Mouse (Mus musculus) limb, embryonic 12.5 days (tissue): Measurements from ENCODE around the gene Gdpd1. TPM values are rescaled to one million over a fixed set of nuclear protein-coding genes. Genes with fewer than 3 reads are reported as not detected.
A peak's percentile ranks its signal among the peaks of the same experiment; 100 is the strongest.

Experiments used
- ATAC-seq: fragments of 200-750 bp; cut with Nextera tagmentation; 2 replicates; pipeline ENCODE4 v1.8.0; 2017; ENCODE audit warnings: low read depth, moderate TSS enrichment; ENCODE audit not compliant: insufficient number of reproducible peaks, insufficient read depth, low FRiP score, low TSS enrichment
- H3K27ac ChIP-seq: fragments of 300-500 bp; sonication (generic); 2 replicates; pipeline ENCODE4 v1.5.1; 2016; ENCODE audit warnings: mild to moderate bottlenecking, moderate library complexity
- H3K27me3 ChIP-seq: fragments of 300-500 bp; sonication (generic); 2 replicates; pipeline ENCODE4 v1.6.1; 2016; ENCODE audit warnings: mild to moderate bottlenecking, moderate library complexity
- H3K36me3 ChIP-seq: fragments of 300-500 bp; sonication (generic); 2 replicates; pipeline ENCODE4 v1.6.1; 2016; ENCODE audit warnings: mild to moderate bottlenecking, moderate library complexity
- H3K4me1 ChIP-seq: fragments of 300-500 bp; sonication (generic); replicated peaks from 2 replicates; pipeline ENCODE4 v1.6.1; 2016
- H3K4me2 ChIP-seq: fragments of 300-500 bp; sonication (generic); 2 replicates; pipeline ENCODE4 v1.6.1; 2016; ENCODE audit warnings: mild to moderate bottlenecking, moderate library complexity
- H3K4me3 ChIP-seq: fragments of 300-500 bp; sonication (generic); replicated peaks from 2 replicates; pipeline ENCODE4 v1.5.1; 2016; ENCODE audit warnings: mild to moderate bottlenecking
- H3K9ac ChIP-seq: fragments of 300-500 bp; sonication (generic); replicated peaks from 2 replicates; pipeline ENCODE4 v1.6.1; 2016; ENCODE audit warnings: mild to moderate bottlenecking, moderate library complexity
- H3K9me3 ChIP-seq: fragments of 300-500 bp; sonication (generic); 2 replicates; pipeline ENCODE4 v1.6.1; 2016; ENCODE audit warnings: mild to moderate bottlenecking, moderate library complexity
- WGBS: fragments of 180-500 bp; shearing (Covaris S2); methylation state at CpG from one replicate; pipeline ENCODE4 v1.1.7; 2016; 5-methylcytosine and 5-hydroxymethylcytosine counted together
- polyA plus RNA-seq: library from polyadenylated mRNA; unstranded; fragments of >200 nt; fragmentation: Nextera tagmentation; extraction: Ambion mirVana; gene quantifications from 2 replicates; pipeline ENCODE4 v1.2.1, GENCODE M21; 2016

Gene Gdpd1
- polyA plus RNA-seq = 28.4 and 30.6 TPM in 2 replicates

DNA sequence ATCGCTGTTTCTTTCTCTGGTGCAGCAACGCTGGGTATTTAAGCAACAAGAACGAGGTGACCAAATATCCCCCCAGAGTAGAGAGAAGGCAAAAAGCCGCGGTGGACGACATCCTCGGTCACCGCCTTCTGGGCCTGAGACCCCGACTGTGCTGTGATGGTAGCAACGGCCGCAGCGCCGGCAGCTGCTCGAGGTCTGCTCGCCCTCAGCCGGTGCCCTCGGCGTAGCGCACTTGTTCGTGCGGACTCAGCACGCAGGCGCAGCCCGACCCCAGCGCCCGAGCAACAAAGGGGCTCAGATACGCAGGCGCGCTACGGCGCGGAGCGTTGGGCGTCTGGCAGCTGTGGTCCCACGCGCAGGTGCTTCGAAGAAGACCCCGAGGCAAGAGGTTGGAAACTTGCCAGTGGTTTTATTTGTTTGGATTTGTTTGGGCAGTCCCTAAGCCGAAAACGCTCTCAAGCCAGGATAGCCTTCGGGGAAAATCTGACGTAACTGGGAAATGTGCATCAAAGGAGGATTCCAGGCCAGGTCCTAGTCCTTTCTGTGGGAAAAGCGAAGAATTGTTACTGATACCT, at the start of gene Gdpd1:
Gdpd1 (minus strand) TSS at position 197 of the 575 bp plus-strand sequence.
- Histone ChIP-seq H3K27me3 (no peaks in the 10 kb centered on the region), H3K9ac (peak within 1 kb of the TSS; percentile 82), H3K4me2 (peak within 1 kb of the TSS; percentile 94), H3K9me3 (no peaks in the 10 kb centered on the region), H3K4me1 (peaks cover 3% of the 10 kb centered on the region; the same call in 1 of the 2 replicates), H3K36me3 (peaks cover 26% of the 10 kb centered on the region), H3K4me3 (peak within 1 kb of the TSS; percentile 62), H3K27ac (peak within 1 kb of the TSS; percentile 67)
- peak; percentile 91 for ATAC-seq
- WGBS = 1% methylated on average over 43 of the region's 43 CpGs

- Histone ChIP-seq H3K9me3 (no peaks in the 10 kb centered on the region), H3K36me3 (peaks cover 71% of the 10 kb centered on the region), H3K27me3 (no peaks in the 10 kb centered on the region), H3K4me2 (no peak overlapping the region), H3K4me1 (peaks cover 8% of the 10 kb centered on the region), H3K4me3 (no peak overlapping the region), H3K27ac (no peak overlapping the region), H3K9ac (no peak overlapping the region)
- WGBS = 87% methylated on average over 8 of the region's 8 CpGs
- no peak for ATAC-seq
Observed at GRCm38 (mm10) chr11:87121864-87122263, 48.0 kb upstream of the Gdpd1 start.

DNA sequence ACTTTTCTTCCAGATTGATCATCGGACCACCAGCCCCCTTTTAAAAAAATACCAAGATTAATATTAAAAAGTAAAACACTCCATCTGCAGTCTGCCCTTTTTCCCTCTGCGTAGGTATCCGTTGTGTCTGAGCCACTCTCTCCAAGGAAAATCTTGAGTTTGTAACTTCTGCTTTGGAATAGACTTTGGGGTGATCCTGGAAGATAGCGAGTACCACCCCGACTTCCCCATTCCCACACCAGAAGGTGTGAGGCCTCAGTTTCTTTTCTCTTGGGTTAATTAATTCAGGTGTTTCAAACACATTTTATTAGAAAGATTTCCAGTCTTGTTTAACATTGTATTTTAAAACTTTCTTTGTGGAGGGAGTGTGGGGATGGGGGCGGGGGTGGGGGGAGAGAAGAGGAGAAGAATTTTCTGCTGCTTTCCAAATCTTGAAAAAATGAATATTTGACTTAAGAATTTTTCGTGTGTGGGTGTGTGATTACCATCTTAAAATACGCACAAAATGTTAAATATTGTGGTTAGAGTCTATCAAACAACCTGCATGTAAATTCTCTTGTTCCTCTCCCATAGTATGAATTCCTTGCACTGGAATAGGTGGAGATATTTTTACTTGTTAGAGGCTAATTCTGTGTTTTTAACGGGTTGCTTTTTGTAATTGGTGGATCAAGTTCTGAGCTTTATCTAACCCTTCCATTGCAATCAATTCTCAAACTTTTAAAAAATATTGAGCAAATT, 36.5 kb upstream of the Gdpd1 start:
- no peaks in the 10 kb centered on the region for H3K9me3 ChIP-seq
- H3K4me3 ChIP-seq = peak overlapping the region; percentile 96
- WGBS = 9% methylated on average over 9 of the region's 9 CpGs
- no peaks in the 10 kb centered on the region for H3K27me3 ChIP-seq
- peak overlapping the region; percentile 99 for H3K9ac ChIP-seq
- peaks cover 38% of the 10 kb centered on the region for H3K36me3 ChIP-seq
- ATAC-seq = no peak
- peaks cover 26% of the 10 kb centered on the region for H3K4me1 ChIP-seq
- H3K4me2 ChIP-seq = peak overlapping the region; percentile 67
- H3K27ac ChIP-seq = peak overlapping the region; percentile 98

- H3K27ac ChIP-seq = peak overlapping the region; percentile 98
- H3K4me1 ChIP-seq = peaks cover 26% of the 10 kb centered on the region
- peak overlapping the region; percentile 99 for H3K9ac ChIP-seq
- peaks cover 38% of the 10 kb centered on the region for H3K36me3 ChIP-seq
- peak overlapping the region; percentile 67 for H3K4me2 ChIP-seq
- H3K9me3 ChIP-seq = no peaks in the 10 kb centered on the region
- H3K27me3 ChIP-seq = no peaks in the 10 kb centered on the region
- H3K4me3 ChIP-seq = peak overlapping the region; percentile 96
- under 1% methylated on average over 42 of the region's 42 CpGs for WGBS
- no peak for ATAC-seq
Observed at GRCm38 (mm10) chr11:87109519-87110171, 35.8 kb upstream of the Gdpd1 start.

GRCm38 (mm10) chr11:87108755-87109518, 35.1 kb upstream of the Gdpd1 start, which contains the start of gene Ska2:
Gene Ska2 (plus strand): TSS chr11:87109234.
- Histone ChIP-seq H3K27ac (peak within 1 kb of the TSS; percentile 98), H3K9me3 (no peaks in the 10 kb centered on the region), H3K4me2 (peak within 1 kb of the TSS; percentile 68), H3K4me1 (peaks cover 26% of the 10 kb centered on the region), H3K9ac (peak within 1 kb of the TSS; percentile 99), H3K4me3 (peak within 1 kb of the TSS; percentile 96), H3K36me3 (peaks cover 38% of the 10 kb centered on the region), H3K27me3 (no peaks in the 10 kb centered on the region)
- WGBS = under 1% methylated on average over 40 of the region's 40 CpGs
- peak; percentile 99 for ATAC-seq

DNA sequence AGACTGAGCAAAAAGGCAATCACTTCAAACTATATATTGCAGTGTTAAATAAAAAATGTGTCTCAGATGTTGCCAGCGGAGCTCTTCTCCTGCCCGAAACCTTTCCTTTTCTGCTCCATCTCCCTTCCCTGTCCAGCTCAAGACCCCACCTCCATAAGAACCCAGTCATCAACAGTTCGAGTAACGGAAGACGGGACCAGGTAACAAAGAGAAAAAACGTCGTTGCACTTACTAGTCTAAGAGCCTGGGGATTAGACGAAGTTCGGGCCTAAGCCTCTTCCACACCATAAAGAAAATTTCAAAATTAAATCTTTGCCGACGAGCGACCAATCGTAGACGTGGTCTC, 34.5 kb upstream of the Gdpd1 start, which contains the start of gene Prr11:
Prr11 (minus strand) TSS at position 300 of the 346 bp plus-strand sequence.
- peak within 1 kb of the TSS; percentile 96 for H3K4me3 ChIP-seq
- peak within 1 kb of the TSS; percentile 98 for H3K27ac ChIP-seq
- peak within 1 kb of the TSS; percentile 68 for H3K4me2 ChIP-seq
- H3K4me1 ChIP-seq = peaks cover 26% of the 10 kb centered on the region
- H3K9me3 ChIP-seq = no peaks in the 10 kb centered on the region
- peaks cover 37% of the 10 kb centered on the region for H3K36me3 ChIP-seq
- no peak for ATAC-seq
- WGBS = under 1% methylated on average over 14 of the region's 14 CpGs
- H3K9ac ChIP-seq = peak within 1 kb of the TSS; percentile 99
- no peaks in the 10 kb centered on the region for H3K27me3 ChIP-seq

DNA sequence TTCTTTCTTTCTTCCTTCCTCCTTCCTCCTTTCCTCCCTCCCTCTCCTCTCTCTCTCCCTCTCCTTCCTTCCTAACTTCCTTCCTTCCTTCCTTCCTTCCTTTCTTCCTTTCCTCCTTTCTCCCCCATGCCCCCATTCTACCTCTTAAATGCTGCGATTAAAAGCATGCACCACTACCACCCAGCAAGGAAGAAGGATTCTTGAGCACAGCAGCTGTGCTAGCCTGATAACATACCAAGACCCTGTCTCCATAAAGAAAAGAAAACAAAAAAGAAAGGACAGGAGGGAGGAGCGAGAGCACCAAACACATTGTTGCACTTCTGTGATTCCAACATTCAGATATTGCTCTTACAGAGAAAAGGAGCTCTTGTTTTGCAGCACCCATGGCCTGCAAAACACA, 13.3 kb upstream of the Gdpd1 start:
- Histone ChIP-seq H3K4me3 (peak overlapping the region; percentile 89), H3K9ac (peak overlapping the region; percentile 89), H3K27ac (no peak overlapping the region)

GRCm38 (mm10) chr11:87086290-87086984, 12.6 kb upstream of the Gdpd1 start, which contains the start of gene Smg8:
Gene Smg8 (minus strand): TSS chr11:87086774.
- H3K36me3 ChIP-seq = peaks cover 58% of the 10 kb centered on the region
- H3K4me2 ChIP-seq = peak within 1 kb of the TSS; percentile 95
- no peaks in the 10 kb centered on the region for H3K9me3 ChIP-seq
- WGBS = 2% methylated on average over 43 of the region's 43 CpGs
- peak within 1 kb of the TSS; percentile 89 for H3K4me3 ChIP-seq
- ATAC-seq = peak; percentile 73; the same call in 1 of the 2 replicates
- H3K9ac ChIP-seq = peak within 1 kb of the TSS; percentile 89
- peak within 1 kb of the TSS; percentile 75 for H3K27ac ChIP-seq
- H3K4me1 ChIP-seq = peaks cover 20% of the 10 kb centered on the region
- H3K27me3 ChIP-seq = no peaks in the 10 kb centered on the region

More for the DNA sequence above, 13.3 kb upstream of the Gdpd1 start:
- Histone ChIP-seq H3K27me3 (no peaks in the 10 kb centered on the region), H3K36me3 (peaks cover 59% of the 10 kb centered on the region), H3K4me2 (peak overlapping the region; percentile 95), H3K9me3 (no peaks in the 10 kb centered on the region), H3K4me1 (peaks cover 20% of the 10 kb centered on the region)
- no peak for ATAC-seq
- WGBS = 75% methylated on average over 2 of the region's 2 CpGs

DNA sequence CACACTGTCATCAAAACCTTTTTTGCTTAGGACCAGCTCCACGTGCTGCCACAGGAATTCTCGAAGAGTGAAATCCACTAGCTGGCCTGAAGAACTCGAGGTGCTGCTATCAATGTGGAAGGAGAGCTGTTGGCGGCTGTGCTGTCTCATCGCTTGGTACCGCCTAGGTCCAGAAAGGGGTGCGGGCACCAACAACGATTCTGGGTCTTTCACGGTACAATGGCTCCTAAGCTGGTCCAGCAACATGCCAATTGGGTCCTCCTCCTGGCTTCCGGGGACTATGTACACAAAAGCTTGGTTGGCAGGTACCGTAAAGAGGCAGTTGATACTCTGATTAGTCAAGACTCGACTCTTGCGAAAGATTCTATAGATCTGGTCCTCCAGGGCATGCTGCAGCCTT, 11.6 kb upstream of the Gdpd1 start:
- Histone ChIP-seq H3K27me3 (no peaks in the 10 kb centered on the region), H3K9ac (peak overlapping the region; percentile 89; the same call in 1 of the 2 replicates), H3K36me3 (peaks cover 58% of the 10 kb centered on the region), H3K4me1 (peaks cover 20% of the 10 kb centered on the region), H3K4me3 (peak overlapping the region; percentile 89), H3K4me2 (peak overlapping the region; percentile 95), H3K9me3 (no peaks in the 10 kb centered on the region), H3K27ac (no peak overlapping the region)
- 92% methylated on average over 13 of the region's 13 CpGs for WGBS
- ATAC-seq = no peak

DNA sequence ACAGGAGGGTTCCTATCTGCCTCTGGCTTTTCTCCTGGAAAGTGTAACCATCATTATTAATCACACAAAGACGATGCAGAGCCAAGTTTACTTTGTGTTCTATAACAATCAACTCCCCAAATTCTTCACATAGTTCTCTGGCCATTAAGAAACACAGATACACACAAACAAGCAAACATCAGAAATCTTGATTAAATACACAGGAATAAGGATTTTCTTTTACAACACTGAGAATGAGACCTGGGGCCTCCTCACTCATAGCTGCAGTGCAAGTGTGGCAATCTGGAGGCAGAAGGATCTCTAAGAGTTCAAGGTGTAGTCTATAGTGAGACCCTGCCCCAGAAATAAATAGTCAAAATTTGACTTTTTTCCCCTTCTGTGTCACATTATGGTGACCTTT, 9.8 kb upstream of the Gdpd1 start:
- Histone ChIP-seq H3K36me3 (peaks cover 64% of the 10 kb centered on the region), H3K27me3 (no peaks in the 10 kb centered on the region), H3K27ac (no peak overlapping the region), H3K4me2 (no peak overlapping the region), H3K9me3 (no peaks in the 10 kb centered on the region), H3K9ac (no peak overlapping the region), H3K4me3 (no peak overlapping the region), H3K4me1 (peaks cover 20% of the 10 kb centered on the region)
- no peak for ATAC-seq
- WGBS = 76% methylated on average over 1 of the region's 1 CpGs
